Mouse (Mus musculus) liver, embryonic 14.5 days (tissue): ENCODE results near the gene Morc1. TPM values are rescaled to one million over a fixed set of nuclear protein-coding genes. Genes with fewer than 3 reads are reported as not detected.

ENCODE experiments used
- ATAC-seq: fragments of 200-750 bp; cut with Nextera tagmentation; 2 replicates; pipeline ENCODE4 v1.8.0; 2017; ENCODE audit warnings: moderate number of reproducible peaks, mild to moderate bottlenecking, moderate library complexity; ENCODE audit not compliant: insufficient read depth
- DNase-seq, 3 experiments: peaks; one replicate each; pipeline ENCODE4 v3.0.0-alpha.2; 2012 to 2013; ENCODE audit warnings: low read depth in 3 of 3, low spot score in 3 of 3
- H3K27ac ChIP-seq: fragments of 300-500 bp; sonication (generic); 2 replicates; pipeline ENCODE4 v1.5.1; 2014; ENCODE audit warnings: moderate library complexity, mild to moderate bottlenecking, control low read depth, inconsistent platforms
- H3K27me3 ChIP-seq: fragments of 300-500 bp; sonication (generic); 2 replicates; pipeline ENCODE4 v1.6.1; 2014; ENCODE audit warnings: mild to moderate bottlenecking, low read length, moderate library complexity; ENCODE audit not compliant: control insufficient read depth, insufficient read depth
- H3K36me3 ChIP-seq: fragments of 300-500 bp; sonication (generic); replicated peaks from 2 replicates; pipeline ENCODE4 v1.6.1; 2014; ENCODE audit warnings: low read depth; ENCODE audit not compliant: control insufficient read depth, insufficient read depth
- H3K4me1 ChIP-seq, 2 experiments: fragments of 200-500 bp in 1 of 2; fragments of 300-500 bp in 1 of 2; sonication (generic) in 1 of 2; replicated peaks; 2 replicates each; pipeline ENCODE4 v1.6.1; 2012 to 2014; ENCODE audit warnings: antibody characterized with exemption in 1 of 2, inconsistent platforms in 1 of 2, low read length in 1 of 2; ENCODE audit not compliant: control insufficient read depth in 2 of 2, insufficient read depth in 2 of 2
- H3K4me2 ChIP-seq: fragments of 300-500 bp; sonication (generic); 2 replicates; pipeline ENCODE4 v1.6.1; 2014; ENCODE audit warnings: low read depth, mild to moderate bottlenecking, control low read depth, moderate library complexity
- H3K4me3 ChIP-seq, 2 experiments: fragments of 200-500 bp in 1 of 2; fragments of 300-500 bp in 1 of 2; sonication (generic) in 1 of 2; 2 replicates each; pipeline ENCODE4 v1.5.1; 2012 to 2014; ENCODE audit warnings: low read depth in 2 of 2, low read length in 2 of 2, mild to moderate bottlenecking in 2 of 2, control low read depth in 1 of 2, inconsistent platforms in 1 of 2, moderate library complexity in 1 of 2; ENCODE audit not compliant: insufficient read depth in 1 of 2
- H3K9ac ChIP-seq: fragments of 300-500 bp; sonication (generic); replicated peaks from 2 replicates; pipeline ENCODE4 v1.6.1; 2014; ENCODE audit warnings: mild to moderate bottlenecking, control low read depth, moderate library complexity
- H3K9me3 ChIP-seq: fragments of 300-500 bp; sonication (generic); 2 replicates; pipeline ENCODE4 v1.6.1; 2016; ENCODE audit warnings: low read length, mixed read lengths; ENCODE audit not compliant: control insufficient read depth
- CTCF ChIP-seq: IDR thresholded peaks from 2 replicates; pipeline ENCODE4 v1.5.1; 2016; ENCODE audit warnings: antibody characterized with exemption, low read depth, control low read depth
- EP300 ChIP-seq: IDR thresholded peaks from 2 replicates; pipeline ENCODE4 v1.6.1; 2016; ENCODE audit warnings: antibody characterized with exemption, low read depth
- WGBS: fragments of 180-500 bp; shearing (Covaris S2); extraction: QIAGEN DNeasy Blood & Tissue Kit; methylation state at CpG from one replicate; pipeline ENCODE4 v1.1.7; 2014; ENCODE audit not compliant: insufficient replicate concordance; 5-methylcytosine and 5-hydroxymethylcytosine counted together
- polyA plus RNA-seq, 2 experiments: library from polyadenylated mRNA; depleted of rRNA in 1 of 2; stranded (reverse) in 1 of 2; unstranded in 1 of 2; fragments of >200 nt; fragmentation: Nextera tagmentation in 1 of 2; extraction: Ambion mirVana in 1 of 2; gene quantifications; 2 replicates each; pipeline versions ENCODE4 v1.2.1 to v1.2.3; 2012 to 2014

Morc1 gene
- polyA plus RNA-seq, 2 experiments = not detected

- no peak overlapping the region for H3K4me2 ChIP-seq
- ATAC-seq (no peak), DNase-seq (no peak)
- no peaks in the 10 kb centered on the region for H3K36me3 ChIP-seq
- no peak overlapping the region for H3K9ac ChIP-seq
- H3K27ac ChIP-seq = no peak overlapping the region
- no peaks in the 10 kb centered on the region for H3K27me3 ChIP-seq
- no peaks in the 10 kb centered on the region for H3K9me3 ChIP-seq
- no peak overlapping the region for H3K4me3 ChIP-seq
- 60% methylated on average over 1 of the region's 1 CpGs for WGBS
- H3K4me1 ChIP-seq = no peaks in the 10 kb centered on the region
- no peak for TF ChIP-seq CTCF
- TF ChIP-seq EP300 = no peak
Observed at GRCm38 (mm10) chr16:48429427-48429826, 1.6 kb upstream of the Morc1 start.

DNA sequence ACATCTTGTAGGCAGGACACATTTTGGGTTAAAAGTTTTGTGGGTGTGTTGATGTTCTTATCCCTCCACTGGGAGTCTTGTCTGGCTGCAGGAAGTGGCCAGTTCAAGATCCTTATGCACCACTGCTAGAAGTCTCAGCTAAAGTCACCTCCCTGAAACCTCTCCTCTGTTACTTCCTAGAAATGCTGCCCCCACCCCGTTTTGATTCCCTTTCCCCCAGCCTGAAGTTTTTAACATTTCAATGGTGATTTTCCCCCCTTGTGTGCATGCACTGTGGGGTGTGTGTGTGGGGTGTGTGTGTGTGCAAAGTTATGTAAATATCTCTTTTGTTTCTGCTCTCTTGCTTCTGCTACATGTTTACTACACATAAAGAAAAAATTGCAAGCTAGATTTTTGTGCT lies 4.4 kb downstream of the Morc1 start:
- no peaks in the 10 kb centered on the region for H3K4me1 ChIP-seq
- H3K9me3 ChIP-seq = no peaks in the 10 kb centered on the region
- H3K4me3 ChIP-seq = no peak overlapping the region
- DNase-seq (no peak), ATAC-seq (no peak)
- H3K4me2 ChIP-seq = no peak overlapping the region
- TF ChIP-seq CTCF = no peak
- TF ChIP-seq EP300 = no peak
- H3K27me3 ChIP-seq = no peaks in the 10 kb centered on the region
- WGBS = 4% methylated on average over 1 of the region's 1 CpGs
- no peak overlapping the region for H3K9ac ChIP-seq
- H3K36me3 ChIP-seq = no peaks in the 10 kb centered on the region
- no peak overlapping the region for H3K27ac ChIP-seq

GRCm38 (mm10) chr16:48437476-48437875 lies 6.4 kb downstream of the Morc1 start:
- Histone ChIP-seq H3K9me3 (no peaks in the 10 kb centered on the region), H3K9ac (no peak overlapping the region), H3K27me3 (no peaks in the 10 kb centered on the region), H3K36me3 (no peaks in the 10 kb centered on the region), H3K4me1 (no peaks in the 10 kb centered on the region), H3K4me2 (no peak overlapping the region), H3K27ac (no peak overlapping the region), H3K4me3 (no peak overlapping the region)
- ATAC-seq = no peak
- TF ChIP-seq CTCF (no peak), EP300 (no peak)
- DNase-seq = no peak

DNA sequence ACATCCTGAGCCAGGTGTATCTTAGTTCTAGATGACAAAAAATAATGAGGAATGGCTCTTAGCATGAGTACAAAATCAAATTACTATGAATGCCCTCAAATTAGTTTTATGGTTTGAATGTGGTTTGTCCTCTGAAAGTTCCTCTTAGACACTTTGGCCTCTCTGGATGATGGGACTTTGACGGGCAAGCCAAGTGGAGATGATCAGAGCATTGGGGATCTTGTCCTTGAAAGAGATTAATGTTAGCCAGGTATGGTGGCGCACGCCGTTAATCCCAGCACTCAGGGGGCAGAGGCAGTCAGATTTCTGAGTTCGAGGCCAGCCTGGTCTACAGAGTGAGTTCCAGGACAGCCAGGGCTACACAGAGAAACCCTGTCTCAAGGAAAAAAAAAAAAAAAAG lies 13.6 kb downstream of the Morc1 start:
- no peak for TF ChIP-seq EP300
- no peak overlapping the region for H3K4me2 ChIP-seq
- H3K36me3 ChIP-seq = no peaks in the 10 kb centered on the region
- H3K9ac ChIP-seq = no peak overlapping the region
- ATAC-seq (no peak), DNase-seq (no peak)
- H3K4me1 ChIP-seq = no peaks in the 10 kb centered on the region
- no peaks in the 10 kb centered on the region for H3K9me3 ChIP-seq
- no peaks in the 10 kb centered on the region for H3K27me3 ChIP-seq
- H3K4me3 ChIP-seq = no peak overlapping the region
- WGBS = 67% methylated on average over 5 of the region's 5 CpGs
- H3K27ac ChIP-seq = no peak overlapping the region

DNA sequence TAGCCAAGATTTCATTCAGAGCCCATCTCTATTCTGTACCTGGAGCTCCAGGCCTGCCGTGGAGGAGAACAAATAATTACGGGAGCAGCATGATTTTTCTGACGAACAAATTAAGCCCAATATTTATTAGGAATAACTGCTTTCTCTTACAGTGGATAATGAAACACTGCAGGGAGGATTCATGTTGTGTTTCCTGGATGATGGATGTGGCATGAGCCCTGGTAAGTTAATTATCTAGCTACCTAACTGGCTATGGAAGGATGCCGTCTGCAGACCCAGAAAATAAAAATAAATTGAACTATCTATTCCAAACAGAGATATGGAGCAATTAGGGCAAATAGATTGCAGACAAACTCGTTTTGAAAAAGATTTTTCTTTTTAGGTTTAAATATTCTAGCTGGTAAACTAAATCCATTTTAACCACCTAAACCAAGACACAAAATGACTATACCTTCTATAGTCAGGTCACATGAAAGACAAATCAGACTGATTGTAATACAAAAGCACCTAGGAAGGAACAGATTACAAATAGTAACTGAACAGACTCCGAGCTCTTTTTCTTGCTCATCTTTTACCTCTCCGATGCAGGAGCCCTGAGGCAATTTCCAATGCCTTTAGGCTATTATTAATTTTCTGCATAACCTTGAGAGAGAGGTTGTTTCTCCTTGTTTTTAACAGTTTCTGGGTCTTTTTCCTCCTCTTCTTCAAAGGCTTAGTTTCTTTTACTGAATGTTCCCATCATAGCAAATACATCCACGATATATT lies 15.3 kb downstream of the Morc1 start:
- WGBS = 53% methylated on average over 8 of the region's 8 CpGs
- no peak overlapping the region for H3K9ac ChIP-seq
- H3K4me1 ChIP-seq = no peaks in the 10 kb centered on the region
- no peak overlapping the region for H3K4me3 ChIP-seq
- no peaks in the 10 kb centered on the region for H3K36me3 ChIP-seq
- no peak overlapping the region for H3K27ac ChIP-seq
- DNase-seq = no peak
- no peaks in the 10 kb centered on the region for H3K27me3 ChIP-seq
- ATAC-seq = no peak
- no peak overlapping the region for H3K4me2 ChIP-seq
- TF ChIP-seq EP300 (no peak), CTCF (no peak)
- no peaks in the 10 kb centered on the region for H3K9me3 ChIP-seq
